In the genomic region with DNA sequence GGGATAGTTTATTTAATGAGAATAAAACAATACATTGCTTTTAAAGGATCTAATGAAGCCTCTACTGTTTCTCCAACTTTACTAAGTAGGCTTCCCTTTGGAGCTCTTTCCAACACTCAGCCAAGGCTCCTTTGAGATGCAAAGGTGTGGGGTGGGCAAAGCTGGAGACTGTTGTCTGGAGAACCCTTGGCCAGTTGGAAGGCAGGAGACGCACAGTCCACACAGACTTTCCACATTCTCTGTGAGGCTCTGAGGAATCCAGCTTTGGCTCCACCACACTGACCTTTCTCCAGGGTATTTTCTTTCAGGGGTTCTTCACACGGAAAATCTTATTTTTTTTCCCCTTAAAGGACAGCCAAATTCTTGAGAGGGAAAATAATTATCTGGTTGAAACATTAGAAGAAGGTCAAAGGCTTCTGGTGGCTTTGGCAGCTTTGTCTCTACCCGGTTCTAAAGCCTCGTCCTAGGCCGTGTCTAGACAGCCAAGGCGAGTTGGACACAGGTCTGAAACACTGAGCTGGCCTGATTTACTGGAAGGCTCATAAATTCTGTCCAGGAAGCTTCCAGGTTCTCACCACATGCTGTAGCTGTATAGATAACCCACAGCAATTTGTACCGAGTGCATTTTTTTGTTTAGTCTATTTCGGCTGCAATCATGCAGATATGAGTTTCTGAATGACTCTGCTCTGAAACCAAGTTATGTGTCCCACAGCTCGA, we compare ENCODE assay signal across 8 mouse cellular contexts.
DNase-seq lines count a peak whose midpoint lies in the region; ATAC-seq lines count a peak whose summit lies in the region.

No protein-coding gene starts in this region.

- 0 out of 2 replicates have a peak, but pooled peaks cover 3% of the 10 kb centered on the region for H3K9me3 ChIP-seq in embryonic facial prominence, embryonic 12.5 days
- no peaks in the 10 kb centered on the region for H3K9me3 ChIP-seq in hindbrain, embryonic 10.5 days

- H3K4me3 ChIP-seq in embryonic facial prominence, embryonic 12.5 days = no peak overlapping the region
- H3K4me3 ChIP-seq in hindbrain, embryonic 10.5 days = no peak overlapping the region

- ATAC-seq in embryonic facial prominence, embryonic 12.5 days (ENCODE audit: insufficient number of reproducible peaks, insufficient read depth, low FRiP score, low TSS enrichment) = no peak

- whole genome bisulfite sequencing in embryonic facial prominence, embryonic 12.5 days = 64% methylated on average over 9 of the region's 9 CpGs
- 78% methylated on average over 9 of the region's 9 CpGs for WGBS in hindbrain, embryonic 10.5 days

- DNase-seq in gastrocnemius, adult 18-20 months (ENCODE audit: low spot score) = peak; percentile 46
- no peak for DNase-seq in gastrocnemius, postnatal 10 days
- peak; percentile 35 to 40 for DNase-seq in heart, postnatal 10 days
- DNase-seq in lung, postnatal 25 days (ENCODE audit: low spot score) = peak; percentile 14
- no peak for DNase-seq in c-Kit-positive CD71-positive TER-119-positive erythroid progenitor cells, embryonic 14.5 days (ENCODE audit: low spot score)
- DNase-seq in right cerebral cortex, postnatal 36 days (ENCODE audit: low spot score in 2 of 2) = no peak
- no peak for DNase-seq in hindbrain, embryonic 10.5 days (ENCODE audit: low spot score)

- intact Hi-C loops in heart, postnatal 10 days (cut with DNase I) = no loop called here

- no peak overlapping the region for H3K4me2 ChIP-seq in embryonic facial prominence, embryonic 12.5 days (replicated peaks)

- no peaks in the 10 kb centered on the region for H3K36me3 ChIP-seq in embryonic facial prominence, embryonic 12.5 days
- H3K36me3 ChIP-seq in hindbrain, embryonic 10.5 days = no peaks in the 10 kb centered on the region

- peak overlapping the region; percentile 38 for H3K27ac ChIP-seq in embryonic facial prominence, embryonic 12.5 days
- H3K27ac ChIP-seq in hindbrain, embryonic 10.5 days = no peak overlapping the region

- no peak overlapping the region for H3K9ac ChIP-seq in embryonic facial prominence, embryonic 12.5 days

- no peaks in the 10 kb centered on the region for H3K27me3 ChIP-seq in embryonic facial prominence, embryonic 12.5 days
- H3K27me3 ChIP-seq in hindbrain, embryonic 10.5 days (ENCODE audit: insufficient read depth, poor library complexity, severe bottlenecking) = no peaks in the 10 kb centered on the region

- peaks cover 5% of the 10 kb centered on the region; the same call in 1 of the 2 replicates for H3K4me1 ChIP-seq in embryonic facial prominence, embryonic 12.5 days
- H3K4me1 ChIP-seq in hindbrain, embryonic 10.5 days (replicated peaks) = no peaks in the 10 kb centered on the region

Comparison
In these comparisons a context has a peak if more than half of its experiments do, and no peak if none do; other contexts are left out.
1. DNase-seq: peak in gastrocnemius, adult 18-20 months (single experiment), heart, postnatal 10 days (2 of 2) and lung, postnatal 25 days (single experiment); none in gastrocnemius, postnatal 10 days (single experiment), c-Kit-positive CD71-positive TER-119-positive erythroid progenitor cells, embryonic 14.5 days (single experiment), right cerebral cortex, postnatal 36 days (0 of 2) and hindbrain, embryonic 10.5 days (single experiment).